Mouse (Mus musculus) Patski (cell line): ENCODE measurements around the gene Prr22. TPM values are rescaled to one million over a fixed set of nuclear protein-coding genes. Genes with fewer than 3 reads are reported as not detected.

Experiments used
- ATAC-seq: fragments of 100-300 bp; one replicate; pipeline ENCODE4 v1.8.0; 2021
- CTCF ChIA-PET: fragments of 350-600 bp; sonication (Branson Sonifier 250); formaldehyde crosslinking; loops from one replicate; lab custom pipeline; 2022; ENCODE audit warnings: inconsistent platforms; lab: Charles Lee
- POLR2A ChIA-PET: fragments of 350-600 bp; sonication (Branson Sonifier 250); formaldehyde crosslinking; loops from one replicate; lab custom pipeline; 2022; ENCODE audit warnings: antibody characterized with exemption, inconsistent platforms; lab: Charles Lee
- DNase-seq: peaks from one replicate; pipeline ENCODE4 v3.0.0-alpha.2; 2011; ENCODE audit warnings: low read depth, low spot score
- H3K27me3 ChIP-seq: fragments of 371-371 bp; one replicate; pipeline ENCODE4 v1.5.1; 2021
- CTCF ChIP-seq: fragments of 100-300 bp; IDR thresholded peaks from one replicate; pipeline ENCODE4 v1.5.1; 2021
- in situ Hi-C: fragments of 300-500 bp; cut with MboI; formaldehyde crosslinking; loops from 3 replicates; pipeline ENCODE4 v1.11.1; 2018; ENCODE audit warnings: low pct_unique_long_range_greater_than_20kb, mixed read lengths
- polyA plus RNA-seq: library from polyadenylated mRNA; unstranded; gene quantifications from one replicate; pipeline ENCODE4 v1.2.3, GENCODE M21; 2021

Prr22 gene
- polyA plus RNA-seq, 1 experiment from 2014 or later = 0.89 TPM

GRCm38 (mm10) chr17:56805784-56806183 lies 35.7 kb downstream of the Prr22 start:
- no peak for TF ChIP-seq CTCF
- CTCF ChIA-PET = no interaction called here
- in situ Hi-C loops = loop anchor here (5.0 kb wide), 2 partner anchors 52 to 147 kb away; no protein-coding TSS in a partner anchor
- no peak for ATAC-seq
- no peaks in the 10 kb centered on the region for H3K27me3 ChIP-seq
- POLR2A ChIA-PET = interaction anchor here (0.6 kb wide), 1 partner anchor 45 kb away, joined by 5 read pairs; no protein-coding TSS in a partner anchor
- DNase-seq = no peak

- H3K27me3 ChIP-seq = no peaks in the 10 kb centered on the region
- CTCF ChIA-PET = interaction anchor here (0.6 to 3.6 kb wide), 9 partner anchors 13 to 104 kb away, joined by 3 to 25 read pairs (median 5); no protein-coding TSS in a partner anchor
- DNase-seq = no peak
- POLR2A ChIA-PET = no interaction called here
- no peak for TF ChIP-seq CTCF
- in situ Hi-C loops = loop anchor here (5.0 kb wide), 2 partner anchors 49 to 144 kb away; no protein-coding TSS in a partner anchor
- peak; percentile 58 for ATAC-seq
These were observed 38.5 kb downstream of the Prr22 start for GRCm38 (mm10) chr17:56808518-56808917.

GRCm38 (mm10) chr17:56810245-56810644 lies 40.2 kb downstream of the Prr22 start:
- no peak for TF ChIP-seq CTCF

GRCm38 (mm10) chr17:56814316-56815056 lies 44.4 kb downstream of the Prr22 start:
- in situ Hi-C loops = no loop called here
- ChIA-PET POLR2A (no interaction called here), CTCF (no interaction called here)
- DNase-seq = no peak
- no peak for TF ChIP-seq CTCF
- H3K27me3 ChIP-seq = no peaks in the 10 kb centered on the region
- ATAC-seq = no peak

More at GRCm38 (mm10) chr17:56810245-56810644, 40.2 kb downstream of the Prr22 start:
- ChIA-PET POLR2A (interaction anchor here (0.5 to 1.2 kb wide), 3 partner anchors 24 to 579 kb away, joined by 3 read pairs; no protein-coding TSS in a partner anchor), CTCF (interaction anchor here (1.1 to 3.6 kb wide), 4 partner anchors 10 to 179 kb away, joined by 3 to 25 read pairs (median 10); no protein-coding TSS in a partner anchor)
- ATAC-seq (peak; percentile 91), DNase-seq (peak; percentile 95)
- in situ Hi-C loops = no loop called here
- H3K27me3 ChIP-seq = no peaks in the 10 kb centered on the region

- no peaks in the 10 kb centered on the region for H3K27me3 ChIP-seq
- no peak for DNase-seq
- TF ChIP-seq CTCF = no peak
- no peak for ATAC-seq
- in situ Hi-C loops = no loop called here
- ChIA-PET CTCF (no interaction called here), POLR2A (no interaction called here)
These were observed 45.0 kb downstream of the Prr22 start for GRCm38 (mm10) chr17:56815057-56815345.

- in situ Hi-C loops = no loop called here
- ChIA-PET POLR2A (no interaction called here), CTCF (no interaction called here)
- ATAC-seq = no peak
- no peaks in the 10 kb centered on the region for H3K27me3 ChIP-seq
- no peak for DNase-seq
- TF ChIP-seq CTCF = no peak
These were observed 48.1 kb downstream of the Prr22 start for GRCm38 (mm10) chr17:56818067-56818636.

- no peak for ATAC-seq
These were observed 49.0 kb downstream of the Prr22 start for GRCm38 (mm10) chr17:56819032-56819545.

GRCm38 (mm10) chr17:56819694-56820111 lies 49.7 kb downstream of the Prr22 start:
- ChIA-PET POLR2A (interaction anchor here (0.6 kb wide), 1 partner anchor 243 kb away, joined by 5 read pairs; no protein-coding TSS in a partner anchor), CTCF (interaction anchor here (1.2 kb wide), 1 partner anchor 9 kb away, joined by 3 read pairs; no protein-coding TSS in a partner anchor)
- ATAC-seq (peak; percentile 74), DNase-seq (no peak)
- H3K27me3 ChIP-seq = no peaks in the 10 kb centered on the region
- TF ChIP-seq CTCF = no peak
- in situ Hi-C loops = no loop called here

More at GRCm38 (mm10) chr17:56819032-56819545, 49.0 kb downstream of the Prr22 start:
- POLR2A ChIA-PET = interaction anchor here (0.6 kb wide), 1 partner anchor 244 kb away, joined by 5 read pairs; no protein-coding TSS in a partner anchor
- in situ Hi-C loops = no loop called here
- no peak for TF ChIP-seq CTCF
- CTCF ChIA-PET = interaction anchor here (1.2 kb wide), 1 partner anchor 8 kb away, joined by 3 read pairs; no protein-coding TSS in a partner anchor
- no peak for DNase-seq
- no peaks in the 10 kb centered on the region for H3K27me3 ChIP-seq

Other genes starting within 250 kb of the Prr22 start
- gene Gm20219, start 215.9 kb upstream of the Prr22 start, polyA plus RNA-seq = 1.5 TPM
- 127 TPM for gene Safb2, start 185.7 kb upstream of the Prr22 start, polyA plus RNA-seq
- gene Safb, start 185.4 kb upstream of the Prr22 start, polyA plus RNA-seq = 159 TPM
- 323 TPM for gene 2410015M20Rik, start 160.5 kb upstream of the Prr22 start, polyA plus RNA-seq
- 1,365 TPM for gene Rpl36, start 156.8 kb upstream of the Prr22 start, polyA plus RNA-seq
- gene Lonp1, start 143.4 kb upstream of the Prr22 start, polyA plus RNA-seq = 193 TPM
- gene Catsperd, start 142.1 kb upstream of the Prr22 start, polyA plus RNA-seq = 0.35 TPM
- 85.8 TPM for gene Ranbp3, start 97.0 kb upstream of the Prr22 start, polyA plus RNA-seq
- gene Ndufa11, start 52.5 kb upstream of the Prr22 start, polyA plus RNA-seq = 272 TPM
- gene Vmac, start 52.2 kb upstream of the Prr22 start, polyA plus RNA-seq = 25.6 TPM
- 7.1 TPM for gene Nrtn, start 12.7 kb upstream of the Prr22 start, polyA plus RNA-seq
- 50.5 TPM for gene Dus3l, start 5.5 kb upstream of the Prr22 start, polyA plus RNA-seq
- 7.7 TPM for gene Rfx2, start 60.8 kb downstream of the Prr22 start, polyA plus RNA-seq
- gene Acsbg2, start 104.2 kb downstream of the Prr22 start, polyA plus RNA-seq = not detected
- not detected for gene 1700061G19Rik, start 105.2 kb downstream of the Prr22 start, polyA plus RNA-seq
- gene Mllt1, start 165.2 kb downstream of the Prr22 start, polyA plus RNA-seq = 55.0 TPM
- gene Acer1, start 211.9 kb downstream of the Prr22 start, polyA plus RNA-seq = not detected
- gene Clpp, start 220.1 kb downstream of the Prr22 start, polyA plus RNA-seq = 113 TPM
- 47.7 TPM for gene Alkbh7, start 227.1 kb downstream of the Prr22 start, polyA plus RNA-seq
- gene Pspn, start 229.8 kb downstream of the Prr22 start, polyA plus RNA-seq = 1.7 TPM
- gene Gtf2f1, start 241.0 kb downstream of the Prr22 start, polyA plus RNA-seq = 104 TPM
- not detected for gene Gm17949, start 241.2 kb downstream of the Prr22 start, polyA plus RNA-seq